Mouse (Mus musculus): ENCODE results near the gene Agtpbp1.

DNA sequence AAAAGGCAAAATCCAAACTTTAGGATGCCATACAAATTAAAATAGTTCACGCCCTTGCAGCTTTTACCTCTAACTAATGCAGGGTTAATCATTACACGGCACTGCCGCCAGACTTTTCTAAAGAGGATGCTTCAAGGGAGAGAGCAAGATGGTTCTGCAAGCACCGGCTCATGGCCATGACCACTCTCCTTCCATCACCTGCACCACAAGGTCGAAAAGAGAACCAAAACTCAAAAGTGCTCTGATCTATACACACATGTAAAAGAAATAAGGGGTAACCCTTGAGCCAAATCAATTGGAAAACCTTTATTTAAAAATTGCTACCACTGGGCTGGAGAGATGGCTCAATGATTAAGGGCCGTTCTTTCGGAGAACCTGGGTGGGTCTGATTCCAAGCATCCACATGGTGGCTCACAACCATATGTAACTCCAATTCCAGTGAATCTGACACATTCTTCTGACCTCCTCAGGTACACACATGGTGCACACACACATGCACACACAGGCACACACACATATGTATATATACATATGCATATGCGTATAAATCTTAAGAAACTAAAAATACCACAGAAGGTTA is 29.3 kb downstream of the Agtpbp1 start:
- TF ChIP-seq POLR2A (IDR thresholded peaks at IDR 0.05; ENCODE audit: borderline replicate concordance, insufficient read depth, low read length) (no peak), CTCF (IDR thresholded peaks at IDR 0.05; ENCODE audit: borderline replicate concordance, insufficient read depth, low read depth, low read length) (no peak)

Data from cerebellum, adult 2 months (tissue).